Mouse (Mus musculus): Measurements from ENCODE around the gene Aicda. TPM values are rescaled to one million over a fixed set of nuclear protein-coding genes. Genes with fewer than 3 reads are reported as not detected.
A peak's percentile ranks its signal among the peaks of the same experiment; 100 is the strongest.
"Not testable (repeated sequence)": the region's sequence is repeated elsewhere in the genome, so short reads cannot be mapped to it uniquely, and the experiment has no call there.

The Aicda gene
- polyA plus RNA-seq, 1 experiment from 2014 or later, result not detected

- Histone ChIP-seq H3K9me3 (replicated peaks) (no peaks in the 10 kb centered on the region), H3K27me3 (replicated peaks) (peaks cover 33% of the 10 kb centered on the region), H3K27ac (no peak overlapping the region), H3K4me2 (0 out of 2 replicates have a peak overlapping the region, but pooled peaks have one; percentile 22), H3K4me1 (peaks cover 8% of the 10 kb centered on the region; the same call in 1 of the 2 replicates), H3K4me3 (no peak overlapping the region), H3K36me3 (no peaks in the 10 kb centered on the region), H3K9ac (no peak overlapping the region)
- WGBS (ENCODE audit: insufficient replicate concordance), result 23% methylated on average over 15 of the region's 15 CpGs
- ATAC-seq, result no peak
These were observed 3.5 kb downstream of the Aicda start for GRCm38 (mm10) chr6:122556959-122557561.

GRCm38 (mm10) chr6:122560427-122560826, 6.8 kb downstream of the Aicda start:
- Histone ChIP-seq H3K27ac (no peak overlapping the region), H3K27me3 (replicated peaks) (peaks cover 43% of the 10 kb centered on the region), H3K4me3 (no peak overlapping the region), H3K4me1 (peaks cover 8% of the 10 kb centered on the region; the same call in 1 of the 2 replicates), H3K4me2 (peak overlapping the region; percentile 41), H3K9me3 (replicated peaks) (no peaks in the 10 kb centered on the region), H3K36me3 (no peaks in the 10 kb centered on the region), H3K9ac (no peak overlapping the region)
- no peak for ATAC-seq
- WGBS (ENCODE audit: insufficient replicate concordance), result 17% methylated on average over 17 of the region's 17 CpGs

GRCm38 (mm10) chr6:122561005-122561404, 7.4 kb downstream of the Aicda start:
- WGBS (ENCODE audit: insufficient replicate concordance), result 72% methylated on average over 20 of the region's 20 CpGs
- no peak overlapping the region for H3K4me3 ChIP-seq
- ATAC-seq, result no peak; the same call in 1 of the 2 replicates
- no peaks in the 10 kb centered on the region for H3K36me3 ChIP-seq
- H3K4me2 ChIP-seq, result peak overlapping the region; percentile 41
- peaks cover 8% of the 10 kb centered on the region; the same call in 1 of the 2 replicates for H3K4me1 ChIP-seq
- H3K9me3 ChIP-seq (replicated peaks), result no peaks in the 10 kb centered on the region
- peaks cover 38% of the 10 kb centered on the region for H3K27me3 ChIP-seq (replicated peaks)
- H3K27ac ChIP-seq, result no peak overlapping the region
- H3K9ac ChIP-seq, result no peak overlapping the region

GRCm38 (mm10) chr6:122562463-122562862, 8.9 kb downstream of the Aicda start:
- Histone ChIP-seq H3K27me3 (replicated peaks) (peaks cover 35% of the 10 kb centered on the region), H3K4me2 (no peak overlapping the region), H3K36me3 (no peaks in the 10 kb centered on the region), H3K4me3 (no peak overlapping the region), H3K4me1 (peaks cover 8% of the 10 kb centered on the region; the same call in 1 of the 2 replicates), H3K9me3 (replicated peaks) (no peaks in the 10 kb centered on the region), H3K9ac (no peak overlapping the region), H3K27ac (no peak overlapping the region)
- no peak for ATAC-seq
- WGBS (ENCODE audit: insufficient replicate concordance), result 2% methylated on average over 6 of the region's 6 CpGs

- Histone ChIP-seq H3K27me3 (replicated peaks) (peaks cover 35% of the 10 kb centered on the region), H3K9me3 (replicated peaks) (no peaks in the 10 kb centered on the region), H3K4me2 (no peak overlapping the region), H3K4me1 (peaks cover 6% of the 10 kb centered on the region; the same call in 1 of the 2 replicates), H3K4me3 (no peak overlapping the region), H3K27ac (no peak overlapping the region), H3K36me3 (no peaks in the 10 kb centered on the region), H3K9ac (no peak overlapping the region)
- ATAC-seq, result no peak
- 64% methylated on average over 9 of the region's 9 CpGs for WGBS (ENCODE audit: insufficient replicate concordance)
These were observed 11.6 kb downstream of the Aicda start for GRCm38 (mm10) chr6:122565070-122565784.

GRCm38 (mm10) chr6:122569113-122569512, 15.5 kb downstream of the Aicda start:
- H3K9me3 ChIP-seq (replicated peaks), result no peaks in the 10 kb centered on the region
- H3K36me3 ChIP-seq, result no peaks in the 10 kb centered on the region
- H3K27ac ChIP-seq, result no peak overlapping the region
- H3K4me3 ChIP-seq, result no peak overlapping the region
- no peak overlapping the region for H3K4me2 ChIP-seq
- peaks cover 7% of the 10 kb centered on the region; the same call in 1 of the 2 replicates for H3K27me3 ChIP-seq (replicated peaks)
- 58% methylated on average over 5 of the region's 5 CpGs for WGBS (ENCODE audit: insufficient replicate concordance)
- no peak overlapping the region for H3K9ac ChIP-seq
- no peak for ATAC-seq
- H3K4me1 ChIP-seq, result peaks cover 14% of the 10 kb centered on the region

- H3K4me3 ChIP-seq, result no peak overlapping the region
- 73% methylated on average over 1 of the region's 1 CpGs for WGBS (ENCODE audit: insufficient replicate concordance)
- H3K27ac ChIP-seq, result no peak overlapping the region
- H3K4me1 ChIP-seq, result peaks cover 14% of the 10 kb centered on the region
- no peak overlapping the region for H3K9ac ChIP-seq
- no peak overlapping the region for H3K4me2 ChIP-seq
- no peak for ATAC-seq
- H3K36me3 ChIP-seq, result no peaks in the 10 kb centered on the region
- H3K9me3 ChIP-seq (replicated peaks), result no peaks in the 10 kb centered on the region
- H3K27me3 ChIP-seq (replicated peaks), result peaks cover 2% of the 10 kb centered on the region; the same call in 1 of the 2 replicates
These were observed 16.2 kb downstream of the Aicda start for GRCm38 (mm10) chr6:122569762-122570161.

- H3K4me2 ChIP-seq, result no peak overlapping the region
- 25% methylated on average over 8 of the region's 8 CpGs for WGBS (ENCODE audit: insufficient replicate concordance)
- H3K27me3 ChIP-seq (replicated peaks), result no peaks in the 10 kb centered on the region
- no peak overlapping the region for H3K27ac ChIP-seq
- peak; percentile 54; the same call in 1 of the 2 replicates for ATAC-seq
- no peak overlapping the region for H3K4me3 ChIP-seq
- H3K4me1 ChIP-seq, result peaks cover 14% of the 10 kb centered on the region
- H3K36me3 ChIP-seq, result no peaks in the 10 kb centered on the region
- H3K9me3 ChIP-seq (replicated peaks), result no peaks in the 10 kb centered on the region
- no peak overlapping the region for H3K9ac ChIP-seq
These were observed 17.4 kb downstream of the Aicda start for GRCm38 (mm10) chr6:122570695-122571616.

GRCm38 (mm10) chr6:122571617-122571959, 18.0 kb downstream of the Aicda start:
- Histone ChIP-seq H3K4me2 (no peak overlapping the region), H3K9ac (no peak overlapping the region), H3K36me3 (no peaks in the 10 kb centered on the region), H3K27me3 (replicated peaks) (no peaks in the 10 kb centered on the region), H3K4me1 (peaks cover 14% of the 10 kb centered on the region), H3K27ac (no peak overlapping the region), H3K4me3 (no peak overlapping the region), H3K9me3 (replicated peaks) (no peaks in the 10 kb centered on the region)
- ATAC-seq, result no peak
- 30% methylated on average over 3 of the region's 3 CpGs for WGBS (ENCODE audit: insufficient replicate concordance)

GRCm38 (mm10) chr6:122575037-122575436, 21.4 kb downstream of the Aicda start:
- H3K9ac ChIP-seq; H3K36me3 ChIP-seq; H3K4me3 ChIP-seq; H3K9me3 ChIP-seq (replicated peaks); ATAC-seq; H3K4me2 ChIP-seq; H3K27ac ChIP-seq; H3K27me3 ChIP-seq (replicated peaks): not testable (repeated sequence)
- 65% methylated on average over 1 of the region's 1 CpGs for WGBS (ENCODE audit: insufficient replicate concordance)
- peaks cover 14% of the 10 kb centered on the region for H3K4me1 ChIP-seq

GRCm38 (mm10) chr6:122577030-122577429, 23.4 kb downstream of the Aicda start:
- Histone ChIP-seq H3K4me3 (no peak overlapping the region), H3K27ac (no peak overlapping the region), H3K9ac (no peak overlapping the region), H3K27me3 (replicated peaks) (no peaks in the 10 kb centered on the region), H3K9me3 (replicated peaks) (no peaks in the 10 kb centered on the region), H3K4me2 (no peak overlapping the region), H3K36me3 (no peaks in the 10 kb centered on the region), H3K4me1 (0 out of 2 replicates have a peak, but pooled peaks cover under 1% of the 10 kb centered on the region)
- WGBS (ENCODE audit: insufficient replicate concordance), result 80% methylated on average over 3 of the region's 3 CpGs
- ATAC-seq, result no peak
